Mouse (Mus musculus) myocyte (in vitro differentiated cells): ENCODE data around the gene Sall4. TPM values are rescaled to one million over a fixed set of nuclear protein-coding genes. Genes with fewer than 3 reads are reported as not detected.

Source experiments
- H3K27me3 ChIP-seq: one replicate; pipeline ENCODE4 v1.6.1; 2011; ENCODE audit not compliant: control insufficient read depth, insufficient read depth, insufficient read length
- H3K36me3 ChIP-seq: one replicate; pipeline ENCODE4 v1.6.1; 2011; ENCODE audit not compliant: control insufficient read depth, insufficient read depth
- H3K4me2 ChIP-seq: one replicate; pipeline ENCODE4 v1.6.1; 2011; ENCODE audit warnings: low read depth, control low read depth
- H3K4me3 ChIP-seq: one replicate; pipeline ENCODE4 v1.5.1; 2011; ENCODE audit warnings: mild to moderate bottlenecking, control low read depth, moderate library complexity
- H3K79me2 ChIP-seq: one replicate; pipeline ENCODE4 v1.6.1; 2011; ENCODE audit not compliant: control insufficient read depth, insufficient read depth
- H3ac ChIP-seq: one replicate; pipeline ENCODE4 v1.6.1; 2011; ENCODE audit not compliant: control insufficient read depth, insufficient read length
- CEBPB ChIP-seq: IDR thresholded peaks from 2 replicates; pipeline ENCODE4 v1.6.1; 2011; ENCODE audit warnings: mild to moderate bottlenecking, moderate library complexity; ENCODE audit not compliant: poor library complexity, insufficient read depth, severe bottlenecking
- E2F4 ChIP-seq: IDR thresholded peaks from one replicate; pipeline ENCODE4 v1.6.1; 2011; ENCODE audit warnings: mild to moderate bottlenecking, control low read depth, moderate library complexity; ENCODE audit not compliant: insufficient read depth
- MAX ChIP-seq: IDR thresholded peaks from one replicate; pipeline ENCODE4 v1.6.1; 2011; ENCODE audit warnings: low read depth, mild to moderate bottlenecking, control low read depth
- MYOD1 ChIP-seq, 3 experiments: IDR thresholded peaks; one replicate each; pipeline ENCODE4 v1.6.1; 2011; ENCODE audit warnings: control low read depth in 2 of 3, low read depth in 2 of 3, mild to moderate bottlenecking in 2 of 3, moderate library complexity in 1 of 3; ENCODE audit not compliant: insufficient read length in 2 of 3, control insufficient read depth in 1 of 3
- MYOG ChIP-seq, 3 experiments: IDR thresholded peaks; one replicate each; pipeline ENCODE4 v1.6.1; 2011; ENCODE audit warnings: control low read depth in 2 of 3, low read depth in 2 of 3, mild to moderate bottlenecking in 2 of 3; ENCODE audit not compliant: insufficient read length in 2 of 3, control insufficient read depth in 1 of 3, insufficient read depth in 1 of 3
- POLR2A ChIP-seq: IDR thresholded peaks from one replicate; pipeline ENCODE4 v1.6.1; 2011; ENCODE audit warnings: low read depth, mild to moderate bottlenecking, control low read depth, moderate library complexity; ENCODE audit not compliant: insufficient read length
- POLR2AphosphoS2 ChIP-seq: IDR thresholded peaks from one replicate; pipeline ENCODE4 v1.6.1; 2011; ENCODE audit warnings: low read depth, control low read depth; ENCODE audit not compliant: insufficient read length
- REST ChIP-seq: IDR thresholded peaks from one replicate; pipeline ENCODE4 v1.6.1; 2011; ENCODE audit warnings: mild to moderate bottlenecking, control low read depth, moderate library complexity; ENCODE audit not compliant: insufficient read depth, insufficient read length
- SRF ChIP-seq: IDR thresholded peaks from one replicate; pipeline ENCODE4 v1.6.1; 2011; ENCODE audit warnings: low read depth; ENCODE audit not compliant: control insufficient read depth, insufficient read length
- TCF12 ChIP-seq: IDR thresholded peaks from one replicate; pipeline ENCODE4 v1.6.1; 2011; ENCODE audit warnings: mild to moderate bottlenecking, control low read depth; ENCODE audit not compliant: poor library complexity, insufficient read depth, severe bottlenecking
- TCF3 ChIP-seq: IDR thresholded peaks from one replicate; pipeline ENCODE4 v1.6.1; 2011; ENCODE audit warnings: low read depth, control low read depth; ENCODE audit not compliant: insufficient read length
- USF1 ChIP-seq: IDR thresholded peaks from one replicate; pipeline ENCODE4 v1.6.1; 2011; ENCODE audit warnings: low read depth, mild to moderate bottlenecking, control low read depth, moderate library complexity
- polyA plus RNA-seq: library from polyadenylated mRNA; unstranded; fragments of >200 nt; fragmentation: generic; extraction: Trizol; gene quantifications from one replicate; pipeline ENCODE4 v1.2.1, GENCODE M21; 2012; ENCODE audit warnings: missing spikeins

Gene Sall4
- polyA plus RNA-seq, 1 experiment: not detected

GRCm38 (mm10) chr2:168765696-168766537 lies 1.8 kb downstream of the Sall4 start:
- Histone ChIP-seq H3K4me2 (no peak overlapping the region), H3K36me3 (no peaks in the 10 kb centered on the region), H3ac (no peak overlapping the region), H3K79me2 (no peaks in the 10 kb centered on the region), H3K27me3 (peaks cover 68% of the 10 kb centered on the region), H3K4me3 (no peak overlapping the region)
- no peak for TF ChIP-seq E2F4
- no peak for TF ChIP-seq CEBPB

DNA sequence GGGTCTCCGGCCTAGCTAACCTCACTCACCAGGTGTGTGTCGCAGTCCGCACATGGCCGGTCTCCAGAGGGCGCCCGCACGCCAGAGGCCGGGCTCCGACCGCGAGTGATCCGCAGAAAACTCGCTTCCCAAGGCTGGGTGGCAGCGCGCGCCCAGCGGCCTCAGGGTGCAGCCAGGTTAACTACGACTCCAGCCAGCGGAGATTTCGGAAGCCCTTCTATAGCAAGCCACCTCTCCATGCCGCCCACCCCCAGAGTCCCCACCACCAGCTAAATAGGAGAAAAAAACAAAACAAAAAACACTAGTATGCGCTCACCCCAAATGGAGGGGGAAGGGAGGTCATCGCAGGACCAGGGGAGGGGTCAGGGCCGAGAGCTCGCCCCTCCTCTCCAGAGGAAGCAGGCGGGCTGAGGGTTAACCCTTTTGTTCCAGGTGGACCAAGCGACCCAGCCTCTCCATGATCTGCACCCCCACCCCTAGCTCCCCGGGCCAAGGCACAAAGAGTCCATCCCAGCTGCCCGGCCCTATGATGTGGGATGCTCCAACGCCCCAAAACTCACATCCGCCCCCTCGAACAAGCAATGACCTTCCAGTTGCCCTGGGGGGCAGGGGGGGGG lies 2.6 kb downstream of the Sall4 start:
- Histone ChIP-seq H3K4me3 (no peak overlapping the region), H3K79me2 (no peaks in the 10 kb centered on the region), H3K27me3 (peaks cover 63% of the 10 kb centered on the region), H3K4me2 (no peak overlapping the region), H3ac (no peak overlapping the region), H3K36me3 (no peaks in the 10 kb centered on the region)
- no peak for TF ChIP-seq USF1
- no peak for TF ChIP-seq POLR2AphosphoS2
- no peak for TF ChIP-seq MYOD1 (IDR thresholded peaks at IDR 0.05; ENCODE audit: control insufficient read depth in 1 of 3, insufficient read length in 2 of 3, low read depth in 2 of 3)
- no peak for TF ChIP-seq POLR2A
- TF ChIP-seq E2F4: no peak
- no peak for TF ChIP-seq REST
- TF ChIP-seq MYOG (IDR thresholded peaks at IDR 0.05; ENCODE audit: control insufficient read depth in 1 of 3, insufficient read depth in 1 of 3, insufficient read length in 2 of 3, low read depth in 2 of 3): no peak
- no peak for TF ChIP-seq CEBPB
- TF ChIP-seq TCF3: no peak
- TF ChIP-seq MAX: no peak
- no peak for TF ChIP-seq SRF

GRCm38 (mm10) chr2:168764460-168764867 lies 3.3 kb downstream of the Sall4 start:
- no peak for TF ChIP-seq REST
- no peak for TF ChIP-seq TCF3
- TF ChIP-seq USF1: no peak
- TF ChIP-seq MAX: no peak
- TF ChIP-seq CEBPB: no peak
- no peak for TF ChIP-seq SRF
- TF ChIP-seq E2F4: no peak
- TF ChIP-seq MYOG (IDR thresholded peaks at IDR 0.05; ENCODE audit: control insufficient read depth in 1 of 3, insufficient read depth in 1 of 3, insufficient read length in 2 of 3, low read depth in 2 of 3): no peak
- Histone ChIP-seq H3K4me3 (no peak overlapping the region), H3ac (no peak overlapping the region), H3K79me2 (no peaks in the 10 kb centered on the region), H3K27me3 (peaks cover 61% of the 10 kb centered on the region), H3K36me3 (no peaks in the 10 kb centered on the region), H3K4me2 (no peak overlapping the region)

- TF ChIP-seq TCF12: no peak
- H3K79me2 ChIP-seq: no peaks in the 10 kb centered on the region
- H3K27me3 ChIP-seq: peaks cover 60% of the 10 kb centered on the region
- H3K36me3 ChIP-seq: no peaks in the 10 kb centered on the region
- H3K4me2 ChIP-seq: no peak overlapping the region
- H3ac ChIP-seq: no peak overlapping the region
- H3K4me3 ChIP-seq: no peak overlapping the region
Observed at GRCm38 (mm10) chr2:168763785-168764184, 4.0 kb downstream of the Sall4 start.

GRCm38 (mm10) chr2:168762411-168762815 lies 5.3 kb downstream of the Sall4 start:
- Histone ChIP-seq H3K36me3 (no peaks in the 10 kb centered on the region), H3K79me2 (no peaks in the 10 kb centered on the region), H3ac (no peak overlapping the region), H3K4me3 (no peak overlapping the region), H3K4me2 (no peak overlapping the region), H3K27me3 (peaks cover 51% of the 10 kb centered on the region)
- no peak for TF ChIP-seq TCF12
- no peak for TF ChIP-seq E2F4
- no peak for TF ChIP-seq MYOD1 (IDR thresholded peaks at IDR 0.05; ENCODE audit: control insufficient read depth in 1 of 3, insufficient read length in 2 of 3, low read depth in 2 of 3)
- no peak for TF ChIP-seq REST
- TF ChIP-seq TCF3: no peak
- no peak for TF ChIP-seq POLR2AphosphoS2
- no peak for TF ChIP-seq MAX
- no peak for TF ChIP-seq MYOG (IDR thresholded peaks at IDR 0.05; ENCODE audit: control insufficient read depth in 1 of 3, insufficient read depth in 1 of 3, insufficient read length in 2 of 3, low read depth in 2 of 3)
- TF ChIP-seq POLR2A: no peak
- TF ChIP-seq CEBPB: no peak
- TF ChIP-seq USF1: no peak
- no peak for TF ChIP-seq SRF
